Mouse (Mus musculus) brain, embryonic 14.5 days (tissue): ENCODE results near the gene Gm29776. TPM values are rescaled to one million over a fixed set of nuclear protein-coding genes. Genes with fewer than 3 reads are reported as not detected.

Source experiments
- DNase-seq: peaks from one replicate; pipeline ENCODE4 v3.0.0-alpha.2; 2011; ENCODE audit warnings: low read depth
- CTCF ChIP-seq: fragments of 200-500 bp; IDR thresholded peaks from 2 replicates; pipeline ENCODE4 v1.5.1; 2012; ENCODE audit warnings: inconsistent platforms, mild to moderate bottlenecking, moderate library complexity, borderline replicate concordance; ENCODE audit not compliant: insufficient read depth, insufficient read length; ENCODE audit errors: extremely low read depth
- POLR2A ChIP-seq: fragments of 200-500 bp; IDR thresholded peaks from 2 replicates; pipeline ENCODE4 v1.6.1; 2012; ENCODE audit warnings: mild to moderate bottlenecking, inconsistent platforms, borderline replicate concordance; ENCODE audit not compliant: poor library complexity, insufficient read depth, insufficient read length, severe bottlenecking; ENCODE audit errors: extremely low read depth
- polyA plus RNA-seq: library from polyadenylated mRNA; depleted of rRNA; stranded (reverse); fragments of >200 nt; gene quantifications from 2 replicates; pipeline ENCODE4 v1.2.3, GENCODE M21; 2012; rRNA removed

Gm29776 gene
- polyA plus RNA-seq, 1 experiment: 0.05 TPM

DNA sequence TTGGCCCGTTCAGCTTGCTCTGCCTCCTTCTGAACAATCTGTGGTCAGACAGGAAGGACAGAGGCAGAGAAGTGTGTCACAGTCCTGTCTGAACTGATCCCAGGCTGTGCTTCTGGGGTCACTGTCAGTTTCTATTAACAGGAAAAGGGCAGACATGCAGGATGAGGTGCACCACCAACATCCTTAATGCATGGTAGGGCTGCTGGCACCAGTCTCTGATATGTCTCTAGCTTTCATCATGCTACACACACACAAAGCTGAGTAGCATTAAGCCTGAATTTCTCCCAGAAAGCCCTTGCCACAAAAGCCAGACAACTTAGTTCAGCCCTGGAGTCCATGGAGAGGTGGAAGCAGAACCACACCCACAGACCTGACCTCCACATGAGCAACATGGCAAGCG is 55.6 kb downstream of the Gm29776 start:
- no peak for TF ChIP-seq CTCF
- TF ChIP-seq POLR2A: no peak
- DNase-seq: no peak

Other genes with a start within 250 kb of the Gm29776 start
- 39.6 and 41.5 TPM in 2 replicates for gene Lrp10, start 234.7 kb downstream of the Gm29776 start, polyA plus RNA-seq
- 24.7 and 31.3 TPM in 2 replicates for gene Rem2, start 222.7 kb downstream of the Gm29776 start, polyA plus RNA-seq
- 88.7 and 95.5 TPM in 2 replicates for gene Prmt5, start 181.3 kb downstream of the Gm29776 start, polyA plus RNA-seq
- 15.5 and 18.8 TPM in 2 replicates for gene Haus4, start 144.2 kb downstream of the Gm29776 start, polyA plus RNA-seq
- gene Ajuba, start 121.3 kb downstream of the Gm29776 start, polyA plus RNA-seq: 17.6 and 17.9 TPM in 2 replicates
- 12.8 and 14.5 TPM in 2 replicates for gene 4931414P19Rik, start 92.8 kb downstream of the Gm29776 start, polyA plus RNA-seq
- 257 and 335 TPM in 2 replicates for gene Psmb5, start 80.8 kb downstream of the Gm29776 start, polyA plus RNA-seq
- 0.07 TPM in 1 of 2 replicates, not detected in the other for gene Psmb11, start 77.4 kb downstream of the Gm29776 start, polyA plus RNA-seq
- not detected in 2 replicates for gene Gm17606, start 57.9 kb downstream of the Gm29776 start, polyA plus RNA-seq
- gene Cdh24, start 57.5 kb downstream of the Gm29776 start, polyA plus RNA-seq: 73.5 and 75.5 TPM in 2 replicates
- 64.6 and 76.7 TPM in 2 replicates for gene 1700123O20Rik, start 12.6 kb downstream of the Gm29776 start, polyA plus RNA-seq
- gene Acin1, start 11.9 kb downstream of the Gm29776 start, polyA plus RNA-seq: 248 and 332 TPM in 2 replicates
- gene Cebpe, start 13.3 kb upstream of the Gm29776 start, polyA plus RNA-seq: 0.09 and 0.27 TPM in 2 replicates
- gene Slc7a8, start 83.1 kb upstream of the Gm29776 start, polyA plus RNA-seq: 8.9 and 14.6 TPM in 2 replicates
- gene Rnf212b, start 115.3 kb upstream of the Gm29776 start, polyA plus RNA-seq: 0.06 TPM in 1 of 2 replicates, not detected in the other
- gene Homez, start 172.1 kb upstream of the Gm29776 start, polyA plus RNA-seq: 7.4 and 11.4 TPM in 2 replicates
- 13.7 and 21.9 TPM in 2 replicates for gene Ppp1r3e, start 178.7 kb upstream of the Gm29776 start, polyA plus RNA-seq
- 39.5 and 47.2 TPM in 2 replicates for gene Bcl2l2, start 184.5 kb upstream of the Gm29776 start, polyA plus RNA-seq
- gene Gm20521, start 184.6 kb upstream of the Gm29776 start, polyA plus RNA-seq: 0.12 and 1.3 TPM in 2 replicates
- gene Pabpn1, start 193.7 kb upstream of the Gm29776 start, polyA plus RNA-seq: 517 and 822 TPM in 2 replicates
- gene Slc22a17, start 214.3 kb upstream of the Gm29776 start, polyA plus RNA-seq: 466 and 718 TPM in 2 replicates
- 30.9 and 35.3 TPM in 2 replicates for gene Efs, start 227.3 kb upstream of the Gm29776 start, polyA plus RNA-seq
- gene Il25, start 233.9 kb upstream of the Gm29776 start, polyA plus RNA-seq: 0.27 and 0.57 TPM in 2 replicates
- gene Cmtm5, start 237.4 kb upstream of the Gm29776 start, polyA plus RNA-seq: 3.8 and 6.1 TPM in 2 replicates